Mouse (Mus musculus) Patski (cell line): ENCODE measurements around the gene Pax7. TPM values are rescaled to one million over a fixed set of nuclear protein-coding genes. Genes with fewer than 3 reads are reported as not detected.

Source experiments
- ATAC-seq: fragments of 100-300 bp; one replicate; pipeline ENCODE4 v1.8.0; 2021
- CTCF ChIA-PET: fragments of 350-600 bp; sonication (Branson Sonifier 250); formaldehyde crosslinking; loops from one replicate; lab custom pipeline; 2022; ENCODE audit warnings: inconsistent platforms; lab: Charles Lee
- POLR2A ChIA-PET: fragments of 350-600 bp; sonication (Branson Sonifier 250); formaldehyde crosslinking; loops from one replicate; lab custom pipeline; 2022; ENCODE audit warnings: antibody characterized with exemption, inconsistent platforms; lab: Charles Lee
- DNase-seq: peaks from one replicate; pipeline ENCODE4 v3.0.0-alpha.2; 2011; ENCODE audit warnings: low read depth, low spot score
- H3K27me3 ChIP-seq: fragments of 371-371 bp; one replicate; pipeline ENCODE4 v1.5.1; 2021
- CTCF ChIP-seq: fragments of 100-300 bp; IDR thresholded peaks from one replicate; pipeline ENCODE4 v1.5.1; 2021
- in situ Hi-C: fragments of 300-500 bp; cut with MboI; formaldehyde crosslinking; loops from 3 replicates; pipeline ENCODE4 v1.11.1; 2018; ENCODE audit warnings: low pct_unique_long_range_greater_than_20kb, mixed read lengths
- polyA plus RNA-seq: library from polyadenylated mRNA; unstranded; gene quantifications from one replicate; pipeline ENCODE4 v1.2.3, GENCODE M21; 2021

Gene Pax7
- polyA plus RNA-seq, 1 experiment from 2014 or later, result not detected

DNA sequence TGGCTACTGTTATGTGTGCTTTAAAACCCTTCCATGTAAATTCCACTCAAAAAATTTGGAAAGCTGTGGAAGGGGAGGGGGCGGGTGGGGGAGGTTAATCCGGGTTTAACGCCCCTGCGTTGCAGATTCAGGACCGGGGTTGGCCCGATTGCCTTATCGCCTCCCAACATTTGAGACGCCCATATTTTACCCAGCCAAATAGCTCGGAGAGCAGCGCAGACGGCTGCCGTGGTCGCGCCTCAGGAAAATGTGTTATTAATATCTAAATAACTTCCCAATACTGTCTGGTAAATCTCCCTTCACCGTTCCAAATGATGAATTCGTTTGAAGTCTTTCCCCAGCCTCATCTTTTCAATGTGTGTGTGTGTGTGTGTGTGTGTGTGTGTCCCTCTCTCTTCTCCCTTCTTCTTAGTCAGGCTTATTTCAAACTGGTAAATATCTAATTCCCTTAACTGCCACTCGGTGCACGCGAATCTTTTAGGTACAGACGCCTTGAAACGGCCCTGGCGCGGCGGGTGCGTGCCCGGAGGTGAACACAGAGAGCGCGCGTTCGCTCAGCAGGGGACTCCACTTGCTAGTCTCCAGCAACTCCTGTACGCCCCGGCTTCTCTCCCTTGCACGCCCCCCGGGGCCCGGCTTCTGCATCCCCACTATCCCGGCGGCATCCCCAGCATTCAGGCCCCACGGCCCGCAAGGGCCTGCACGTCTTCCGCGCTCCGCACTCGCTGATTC is 10.0 kb downstream of the Pax7 start:
- ATAC-seq (no peak), DNase-seq (no peak)
- no peak for TF ChIP-seq CTCF
- peaks cover 53% of the 10 kb centered on the region for H3K27me3 ChIP-seq
- ChIA-PET POLR2A (no interaction called here), CTCF (no interaction called here)
- in situ Hi-C loops, result no loop called here

DNA sequence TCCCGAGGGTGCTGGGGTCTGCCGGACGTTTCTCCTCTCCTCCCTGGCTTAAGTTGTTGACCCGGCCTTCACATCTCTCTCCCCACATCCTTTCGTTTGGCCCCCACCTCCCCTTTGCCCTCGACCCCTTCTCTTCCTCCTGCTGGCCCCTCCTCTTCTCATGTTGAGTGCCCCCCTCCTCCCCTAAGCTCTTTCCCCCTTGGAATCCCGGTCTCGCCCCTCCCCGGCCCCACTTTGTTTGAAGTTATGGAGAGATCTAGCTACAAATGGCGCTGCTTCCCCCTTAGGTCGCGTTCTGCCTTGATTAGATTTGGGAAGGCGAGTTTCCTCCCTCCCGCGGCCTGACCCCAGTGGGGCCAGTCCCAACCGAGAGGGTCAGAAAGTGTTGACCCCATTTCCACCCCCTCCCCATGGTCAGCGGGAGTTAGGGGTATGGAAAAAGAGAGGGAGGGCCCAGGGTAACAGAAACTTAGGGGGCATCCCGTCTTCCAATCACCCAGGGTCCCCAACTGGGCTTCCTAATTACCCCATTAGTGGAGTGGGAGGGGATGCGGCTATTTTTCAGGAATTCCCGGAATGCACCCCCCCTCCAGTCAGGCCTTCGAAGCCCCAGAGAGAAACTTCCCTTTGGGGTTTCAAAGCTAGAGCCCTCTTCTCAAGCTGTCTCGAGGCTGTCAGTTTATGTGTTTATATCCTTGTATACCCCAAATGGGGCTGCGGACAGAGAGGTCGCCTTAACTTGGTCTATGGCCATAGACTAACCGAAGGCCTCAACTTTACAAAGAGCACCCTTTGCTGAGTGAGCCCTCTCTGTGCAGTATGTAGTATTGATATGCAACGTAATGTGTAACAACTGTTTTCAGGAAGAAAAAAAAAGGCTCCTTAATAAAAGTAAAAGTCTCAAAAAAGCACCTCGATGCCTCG is 10.9 kb downstream of the Pax7 start:
- no peak for TF ChIP-seq CTCF
- DNase-seq (no peak), ATAC-seq (no peak)
- POLR2A ChIA-PET, result no interaction called here
- H3K27me3 ChIP-seq, result peaks cover 48% of the 10 kb centered on the region
- CTCF ChIA-PET, result no interaction called here
- in situ Hi-C loops, result no loop called here

DNA sequence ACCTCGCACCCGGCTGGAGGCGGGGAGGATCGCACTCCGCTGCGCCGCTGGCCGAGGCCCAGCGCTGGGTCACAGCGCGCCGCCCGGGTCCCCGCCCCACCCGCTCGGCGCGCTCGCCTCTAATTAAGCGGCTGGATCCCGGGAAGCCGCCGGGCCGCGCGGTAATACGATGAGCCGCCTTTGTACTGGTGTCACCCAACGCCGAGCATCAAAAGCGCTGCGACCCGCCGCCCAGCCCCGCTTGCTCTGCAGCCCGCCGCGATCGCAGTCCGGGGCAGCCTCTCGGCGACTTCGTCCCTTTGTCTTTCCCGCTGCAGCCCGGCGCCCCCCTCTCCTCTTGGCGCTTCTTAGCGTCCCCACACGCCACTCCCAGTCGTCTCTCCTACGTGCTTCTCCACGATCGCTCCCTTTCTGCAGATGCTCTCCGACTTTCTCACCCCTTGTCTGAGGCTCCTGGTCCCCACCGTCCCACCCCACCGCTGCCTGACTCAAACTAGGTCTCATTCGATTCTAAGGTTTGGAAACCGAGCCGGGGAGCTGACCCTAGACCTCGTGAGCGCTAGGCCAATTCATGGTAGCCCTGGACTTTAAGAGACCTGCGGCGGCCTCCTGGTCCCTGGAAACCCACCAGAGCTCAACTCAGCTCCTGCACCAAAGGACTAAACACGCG is 11.7 kb downstream of the Pax7 start:
- in situ Hi-C loops, result no loop called here
- ChIA-PET CTCF (no interaction called here), POLR2A (no interaction called here)
- no peak for TF ChIP-seq CTCF
- ATAC-seq, result no peak
- H3K27me3 ChIP-seq, result peaks cover 44% of the 10 kb centered on the region
- no peak for DNase-seq

DNA sequence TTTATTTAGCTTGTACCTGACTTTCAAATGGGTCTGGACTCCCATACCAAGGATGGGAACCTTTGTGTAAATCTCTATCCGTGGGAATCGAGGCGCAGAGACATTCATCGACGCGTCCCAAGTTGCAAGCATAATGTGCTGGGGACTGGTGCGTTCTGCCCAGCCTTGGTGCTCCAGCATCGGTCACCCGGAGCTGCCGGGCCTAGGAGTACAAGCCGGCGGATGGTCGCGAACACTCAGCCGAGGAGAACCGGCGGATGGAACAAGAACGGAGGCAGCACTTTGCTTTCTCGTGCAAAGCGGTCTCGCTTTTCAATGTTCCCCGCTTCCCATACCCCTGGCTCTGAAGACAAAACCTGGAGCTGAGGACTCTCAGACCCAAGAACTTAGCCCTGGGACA is 12.3 kb downstream of the Pax7 start:
- no peak for DNase-seq
- H3K27me3 ChIP-seq, result peaks cover 41% of the 10 kb centered on the region
- no peak for ATAC-seq
- in situ Hi-C loops, result no loop called here
- POLR2A ChIA-PET, result no interaction called here
- TF ChIP-seq CTCF, result no peak
- CTCF ChIA-PET, result no interaction called here

DNA sequence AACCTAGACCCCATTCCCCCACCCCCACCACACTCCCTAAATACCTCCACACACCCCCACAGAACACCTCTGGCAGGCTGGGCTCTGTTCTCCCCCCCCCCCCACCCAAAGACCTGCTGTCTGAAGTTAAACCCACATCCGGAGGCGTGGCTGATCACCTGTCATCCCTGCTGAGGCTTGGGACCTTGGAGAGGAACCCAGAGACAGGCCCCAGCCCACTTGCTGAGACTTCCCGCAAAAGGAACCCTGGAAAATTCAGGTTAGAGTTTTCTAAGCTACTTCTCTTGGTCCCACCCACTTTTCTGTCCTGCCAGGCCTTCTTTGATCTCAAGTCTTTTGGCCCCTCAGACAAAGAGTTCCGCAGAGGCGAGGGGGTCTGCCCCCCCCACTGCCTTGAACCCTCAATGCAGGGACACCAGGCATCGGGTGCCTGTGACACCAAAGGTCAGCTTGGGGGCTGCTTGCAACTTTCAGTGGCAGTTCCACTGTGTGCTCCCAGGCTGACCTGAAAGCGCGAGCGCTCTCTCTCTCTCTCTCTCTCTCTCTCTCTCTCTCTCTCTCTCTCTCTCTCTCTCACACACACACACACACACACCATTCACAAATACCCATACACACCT is 13.8 kb downstream of the Pax7 start:
- H3K27me3 ChIP-seq, result peaks cover 27% of the 10 kb centered on the region
- DNase-seq, result no peak

DNA sequence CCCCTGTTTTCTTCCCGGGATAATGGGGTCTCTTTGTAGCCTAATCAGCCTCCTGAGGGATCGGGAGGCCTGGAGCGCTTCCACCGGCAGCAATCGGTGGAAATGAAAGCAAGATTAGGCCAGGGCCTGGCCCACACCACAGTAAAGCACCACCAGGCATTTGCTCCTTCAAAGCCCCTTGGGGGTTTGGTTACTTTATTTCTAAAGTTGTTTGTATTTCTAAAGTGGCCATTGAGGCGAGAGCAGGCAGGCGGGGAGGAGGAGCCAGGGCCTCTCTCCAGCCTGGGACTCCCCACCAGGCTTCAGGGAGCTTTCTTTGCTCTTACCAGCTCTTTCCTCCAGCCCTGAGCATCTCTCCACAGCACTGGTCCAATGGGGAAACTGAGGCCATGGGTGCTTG is 15.2 kb downstream of the Pax7 start:
- ATAC-seq (no peak), DNase-seq (no peak)
- no peak for TF ChIP-seq CTCF
- H3K27me3 ChIP-seq, result peaks cover 15% of the 10 kb centered on the region
- in situ Hi-C loops, result no loop called here
- ChIA-PET POLR2A (no interaction called here), CTCF (interaction anchor here (1.2 kb wide), 1 partner anchor 19 kb away, joined by 3 read pairs; no protein-coding TSS in a partner anchor)

More for the DNA sequence above, 13.8 kb downstream of the Pax7 start:
- ChIA-PET POLR2A (no interaction called here), CTCF (no interaction called here)
- ATAC-seq, result no peak
- in situ Hi-C loops, result no loop called here
- TF ChIP-seq CTCF, result no peak

DNA sequence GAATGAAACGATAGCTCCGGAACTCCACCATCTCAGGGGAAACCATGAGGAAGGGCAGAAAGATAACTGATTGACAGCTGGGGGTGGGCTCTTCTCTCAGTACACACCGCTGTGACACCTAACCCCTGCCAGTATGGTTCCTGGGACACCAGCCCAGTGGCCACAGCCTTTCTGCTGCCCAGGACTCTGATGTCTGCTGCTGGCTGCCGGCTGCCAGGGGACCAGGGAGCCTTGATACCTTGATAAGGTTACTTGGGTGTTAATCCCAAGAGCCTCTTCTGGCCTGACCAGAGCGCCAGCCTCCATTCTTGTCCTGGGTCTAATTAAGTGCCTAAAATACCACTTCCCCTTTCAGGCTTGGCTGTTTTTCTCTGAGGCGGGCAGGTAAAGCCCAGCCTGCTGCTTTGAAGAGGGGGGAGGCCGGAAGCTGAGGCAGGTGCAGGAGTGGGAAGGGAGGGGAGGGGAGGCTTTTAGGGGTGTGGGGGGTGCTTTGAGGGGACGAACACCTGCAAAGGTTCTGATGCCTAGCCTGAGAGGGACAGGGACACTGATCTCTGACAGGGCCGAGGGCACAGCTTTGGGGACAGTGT is 19.9 kb downstream of the Pax7 start:
- ATAC-seq, result no peak
- POLR2A ChIA-PET, result no interaction called here
- no peaks in the 10 kb centered on the region for H3K27me3 ChIP-seq
- in situ Hi-C loops, result no loop called here
- no peak for DNase-seq
- no peak for TF ChIP-seq CTCF
- CTCF ChIA-PET, result no interaction called here

DNA sequence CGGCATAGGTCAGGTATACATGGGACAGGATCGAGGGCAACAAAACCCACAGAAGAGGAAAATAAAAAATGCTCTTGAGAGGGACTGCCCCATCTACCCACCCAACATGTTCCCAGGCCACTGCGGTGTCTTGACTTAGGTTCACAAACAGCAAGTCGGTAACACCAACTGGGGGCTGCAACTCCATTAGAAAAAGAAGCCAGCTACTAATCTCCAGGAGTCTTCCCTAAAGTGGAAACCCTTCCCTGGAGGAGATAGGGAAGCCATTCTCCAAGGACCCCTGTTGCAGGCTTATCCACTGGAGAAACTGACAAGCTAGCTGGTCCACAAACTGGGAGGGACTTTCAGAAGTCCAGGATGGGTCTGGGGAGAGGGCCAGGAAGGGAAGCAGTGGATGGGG is 21.4 kb downstream of the Pax7 start:
- no peaks in the 10 kb centered on the region for H3K27me3 ChIP-seq
- TF ChIP-seq CTCF, result no peak
- DNase-seq (no peak), ATAC-seq (no peak)
- in situ Hi-C loops, result no loop called here
- CTCF ChIA-PET, result no interaction called here
- POLR2A ChIA-PET, result interaction anchor here (0.7 kb wide), 1 partner anchor 48 kb away, joined by 5 read pairs; no protein-coding TSS in a partner anchor

DNA sequence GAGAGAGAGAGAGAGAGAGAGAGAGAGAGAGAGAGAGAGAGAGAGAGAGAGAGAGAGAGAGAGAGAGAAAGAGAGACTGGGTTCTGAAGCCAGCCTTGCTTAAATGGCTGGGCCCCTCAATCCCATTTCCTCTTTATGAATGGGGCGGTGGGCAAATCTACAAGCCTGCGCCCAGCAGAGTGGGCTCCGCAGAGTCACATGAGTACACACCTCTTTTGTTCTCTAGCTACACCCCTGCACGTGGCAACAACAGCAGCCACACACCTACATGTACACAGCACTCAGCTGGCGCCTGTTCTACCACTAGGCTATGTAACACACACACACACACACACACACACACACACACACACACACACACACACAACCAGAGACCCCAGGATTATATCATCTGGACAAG is 21.9 kb downstream of the Pax7 start:
- TF ChIP-seq CTCF, result no peak
- ChIA-PET POLR2A (interaction anchor here (0.7 kb wide), 1 partner anchor 48 kb away, joined by 5 read pairs; no protein-coding TSS in a partner anchor), CTCF (no interaction called here)
- in situ Hi-C loops, result no loop called here
- ATAC-seq (no peak), DNase-seq (no peak)
- no peaks in the 10 kb centered on the region for H3K27me3 ChIP-seq

DNA sequence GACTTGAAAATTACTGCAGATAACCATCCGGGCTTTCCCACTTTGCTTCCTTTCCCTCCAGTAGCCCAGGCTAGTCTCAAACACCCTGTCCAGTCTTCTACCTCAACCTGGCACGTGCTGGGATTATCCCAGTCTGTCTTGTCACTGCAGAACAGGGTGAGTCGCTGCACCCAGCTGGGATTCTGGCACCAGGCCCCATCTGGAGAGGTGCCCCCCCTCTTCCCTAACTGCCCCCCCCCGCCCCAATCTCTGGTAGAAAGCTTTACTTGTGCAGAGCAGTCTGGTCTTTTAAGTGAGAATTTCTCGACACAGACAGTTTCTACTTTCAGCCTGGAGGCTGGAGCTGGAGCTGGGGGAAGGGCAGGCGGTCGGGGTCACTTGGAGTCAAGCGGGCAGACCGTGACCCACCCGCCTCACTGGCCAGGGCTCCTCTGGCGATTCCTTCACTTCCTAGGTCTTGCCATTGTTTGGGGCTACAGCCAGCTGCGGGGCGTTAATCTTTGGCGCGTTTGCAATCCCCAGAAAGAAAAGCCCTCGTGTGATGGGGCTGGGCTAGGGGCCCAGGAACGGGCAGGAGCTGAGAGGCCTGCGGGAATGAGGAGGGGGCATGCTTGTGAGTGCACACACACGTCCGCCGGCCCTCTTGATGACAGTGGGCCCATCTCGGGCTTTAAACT is 22.4 kb downstream of the Pax7 start:
- H3K27me3 ChIP-seq, result no peaks in the 10 kb centered on the region
- in situ Hi-C loops, result no loop called here
- ChIA-PET CTCF (no interaction called here), POLR2A (no interaction called here)
- DNase-seq, result no peak
- no peak for ATAC-seq
- TF ChIP-seq CTCF, result no peak
